Mouse (Mus musculus) hindbrain, embryonic 15.5 days (tissue): ENCODE measurements around the gene Ctc1. TPM values are rescaled to one million over a fixed set of nuclear protein-coding genes. Genes with fewer than 3 reads are reported as not detected.

ENCODE experiments used
- ATAC-seq: fragments of 200-750 bp; cut with Nextera tagmentation; 2 replicates; pipeline ENCODE4 v1.8.0; 2017; ENCODE audit warnings: low read depth, moderate number of reproducible peaks, moderate TSS enrichment; ENCODE audit not compliant: low FRiP score
- H3K27ac ChIP-seq: fragments of 300-500 bp; sonication (generic); replicated peaks from 2 replicates; pipeline ENCODE4 v1.5.1; 2015; ENCODE audit warnings: mild to moderate bottlenecking, inconsistent platforms
- H3K27me3 ChIP-seq: fragments of 300-500 bp; sonication (generic); 2 replicates; pipeline ENCODE4 v1.6.1; 2015; ENCODE audit warnings: control low read depth, inconsistent platforms
- H3K36me3 ChIP-seq: fragments of 300-500 bp; sonication (generic); 2 replicates; pipeline ENCODE4 v1.6.1; 2015; ENCODE audit warnings: control low read depth, inconsistent platforms
- H3K4me1 ChIP-seq: fragments of 300-500 bp; sonication (generic); replicated peaks from 2 replicates; pipeline ENCODE4 v1.6.1; 2015; ENCODE audit warnings: control low read depth, inconsistent platforms
- H3K4me2 ChIP-seq: fragments of 300-500 bp; sonication (generic); 2 replicates; pipeline ENCODE4 v1.6.1; 2015; ENCODE audit warnings: moderate library complexity, mild to moderate bottlenecking, inconsistent platforms
- H3K4me3 ChIP-seq: fragments of 300-500 bp; sonication (generic); 2 replicates; pipeline ENCODE4 v1.5.1; 2015; ENCODE audit warnings: mild to moderate bottlenecking, inconsistent platforms
- H3K9ac ChIP-seq: fragments of 300-500 bp; sonication (generic); 2 replicates; pipeline ENCODE4 v1.6.1; 2015; ENCODE audit warnings: inconsistent platforms
- H3K9me3 ChIP-seq: fragments of 300-500 bp; sonication (generic); 2 replicates; pipeline ENCODE4 v1.6.1; 2016; ENCODE audit warnings: control low read depth, inconsistent platforms
- WGBS: fragments of 180-500 bp; shearing (Covaris S2); methylation state at CpG from one replicate; pipeline ENCODE4 v1.1.7; 2015; 5-methylcytosine and 5-hydroxymethylcytosine counted together
- polyA plus RNA-seq: library from polyadenylated mRNA; unstranded; fragments of >200 nt; fragmentation: Nextera tagmentation; extraction: Ambion mirVana; gene quantifications from 2 replicates; pipeline ENCODE4 v1.2.1, GENCODE M21; 2015

Gene Ctc1
- polyA plus RNA-seq, 1 experiment from 2014 or later: 71.2 TPM

DNA sequence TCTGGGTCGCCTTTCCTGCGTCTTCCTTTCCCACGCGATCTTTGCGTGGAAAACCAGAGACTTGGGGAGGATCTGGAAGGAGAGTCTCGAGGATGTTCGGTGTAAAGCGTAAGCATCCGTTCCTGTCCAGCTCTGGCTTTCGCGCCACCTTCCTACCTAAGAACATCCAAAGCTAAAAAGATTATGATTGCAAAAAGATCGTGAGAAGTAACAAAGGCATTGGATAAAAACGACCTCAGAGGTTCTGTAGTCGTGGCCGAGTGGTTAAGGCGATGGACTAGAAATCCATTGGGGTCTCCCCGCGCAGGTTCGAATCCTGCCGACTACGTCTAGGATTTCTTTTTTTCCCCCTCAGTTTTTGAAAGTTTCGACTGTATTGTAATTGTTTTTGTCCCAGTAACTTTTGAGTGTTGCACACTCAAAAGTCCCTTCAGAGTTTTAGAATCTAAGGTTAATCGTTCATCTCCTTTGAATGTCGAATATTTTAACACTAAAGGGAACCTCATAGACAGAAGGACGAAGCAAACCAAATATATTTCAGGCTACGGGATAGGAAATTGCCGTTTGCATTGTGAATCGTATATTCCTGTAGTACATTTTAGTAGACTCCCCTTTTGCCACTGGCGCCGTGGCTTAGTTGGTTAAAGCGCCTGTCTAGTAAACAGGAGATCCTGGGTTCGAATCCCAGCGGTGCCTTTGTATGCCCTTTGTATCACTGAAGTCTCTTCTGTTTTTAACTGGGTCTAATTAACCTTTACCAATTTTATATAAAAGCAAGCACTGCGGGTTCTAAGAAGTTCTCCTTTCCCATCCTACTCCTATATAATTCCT lies 21.7 kb downstream of the Ctc1 start:
- peaks cover 22% of the 10 kb centered on the region for H3K36me3 ChIP-seq
- H3K4me1 ChIP-seq: peaks cover 31% of the 10 kb centered on the region
- H3K4me3 ChIP-seq: peak overlapping the region; percentile 56
- no peaks in the 10 kb centered on the region for H3K9me3 ChIP-seq
- under 1% methylated on average over 34 of the region's 34 CpGs for WGBS
- H3K4me2 ChIP-seq: peak overlapping the region; percentile 57
- ATAC-seq: peak; percentile 21; the same call in 1 of the 2 replicates
- no peaks in the 10 kb centered on the region for H3K27me3 ChIP-seq
- H3K9ac ChIP-seq: peak overlapping the region; percentile 64
- peak overlapping the region; percentile 84 for H3K27ac ChIP-seq

DNA sequence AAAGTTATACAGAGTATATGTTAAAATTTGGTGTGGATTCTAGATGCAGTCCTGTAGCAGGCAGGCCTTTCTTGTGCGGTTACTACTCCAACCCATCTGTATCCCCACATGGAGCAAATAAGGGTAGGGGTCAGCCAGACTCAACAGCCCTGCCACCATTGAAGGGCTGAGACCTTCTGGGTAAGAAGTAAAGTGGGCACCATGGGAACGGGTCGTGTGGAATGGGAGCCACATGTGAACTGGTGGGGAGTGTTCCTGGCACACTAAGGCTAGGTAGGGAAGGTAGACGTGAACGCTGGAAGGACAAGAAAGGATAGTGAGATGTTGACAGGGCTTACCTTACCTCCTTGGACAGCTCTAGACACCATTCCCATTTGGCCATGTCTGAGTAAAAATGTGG lies 22.5 kb downstream of the Ctc1 start:
- H3K27ac ChIP-seq: no peak overlapping the region
- peak overlapping the region; percentile 57 for H3K4me2 ChIP-seq
- H3K9ac ChIP-seq: no peak overlapping the region
- no peaks in the 10 kb centered on the region for H3K27me3 ChIP-seq
- H3K4me3 ChIP-seq: peak overlapping the region; percentile 56; the same call in 1 of the 2 replicates
- H3K36me3 ChIP-seq: peaks cover 17% of the 10 kb centered on the region
- no peak for ATAC-seq
- peaks cover 31% of the 10 kb centered on the region for H3K4me1 ChIP-seq
- no peaks in the 10 kb centered on the region for H3K9me3 ChIP-seq
- WGBS: 79% methylated on average over 5 of the region's 5 CpGs

DNA sequence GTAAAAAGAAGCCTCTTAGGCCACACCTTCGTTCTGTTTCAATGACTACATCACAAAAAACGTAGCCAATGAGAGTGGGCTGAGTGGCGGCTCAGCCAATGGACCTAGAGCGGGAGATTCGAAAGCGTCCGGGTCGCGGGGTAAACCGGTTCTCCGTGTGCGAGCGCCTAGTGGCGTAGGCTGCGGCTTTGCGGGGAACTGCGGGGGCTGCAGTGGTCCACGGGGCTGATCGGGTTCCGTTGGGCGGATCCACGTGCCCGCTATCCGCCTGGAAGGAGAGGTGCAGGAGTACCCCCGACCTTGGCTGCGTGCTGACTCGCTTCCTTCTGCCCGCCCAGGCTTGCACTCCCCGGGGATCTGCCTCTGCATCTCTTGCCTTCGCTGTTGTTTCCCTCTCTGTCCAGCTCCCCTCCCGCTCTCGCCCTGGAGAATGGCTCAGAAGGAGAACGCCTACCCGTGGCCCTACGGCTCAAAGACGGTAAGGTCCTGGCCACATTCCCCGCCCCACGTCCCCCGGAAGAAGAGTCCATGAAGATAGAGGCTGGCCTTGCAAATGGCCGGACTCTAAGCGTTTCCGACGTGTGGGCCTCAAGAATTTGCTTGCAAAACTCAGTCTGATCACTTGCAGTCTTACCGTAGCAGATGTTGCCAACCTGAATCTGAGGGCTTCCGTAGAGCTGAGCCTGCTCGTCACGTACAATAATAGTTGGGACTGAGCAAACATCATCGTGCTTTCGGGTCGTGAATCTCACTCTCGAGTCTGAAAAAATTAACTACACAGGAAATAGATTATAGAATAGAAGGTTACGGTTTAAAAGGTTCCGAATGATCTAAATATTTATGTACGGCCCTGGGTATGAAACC lies 30.1 kb downstream of the Ctc1 start, which contains the start of gene Aurkb:
Gene Aurkb, plus strand, starts transcription at position 117 of the 864 bp plus-strand sequence.
- 1% methylated on average over 54 of the region's 54 CpGs for WGBS
- Histone ChIP-seq H3K4me1 (peaks cover 9% of the 10 kb centered on the region), H3K4me3 (peak within 1 kb of the TSS; percentile 53)

DNA sequence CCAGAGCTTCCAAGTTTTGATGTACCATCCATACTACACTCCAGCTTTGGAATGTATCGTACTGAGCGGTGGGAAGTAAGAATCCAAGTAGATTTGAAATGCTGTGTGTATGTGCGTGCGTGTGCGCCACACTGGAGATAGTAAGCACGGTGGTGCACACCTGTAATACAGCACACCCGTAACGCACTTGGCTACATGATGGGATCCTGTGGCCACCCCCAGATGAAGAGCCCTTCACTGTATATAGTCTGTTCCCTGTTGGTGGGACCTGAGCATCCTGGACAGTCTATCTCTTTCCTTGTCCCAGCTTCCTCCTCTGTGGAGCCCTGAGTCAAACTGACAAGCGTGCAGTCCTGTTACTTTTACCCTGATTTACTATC lies 30.7 kb downstream of the Ctc1 start:
- H3K4me3 ChIP-seq: peak overlapping the region; percentile 53
- 18% methylated on average over 9 of the region's 9 CpGs for WGBS
- H3K9me3 ChIP-seq: no peaks in the 10 kb centered on the region
- H3K4me1 ChIP-seq: peaks cover 9% of the 10 kb centered on the region
- peak overlapping the region; percentile 91 for H3K4me2 ChIP-seq
- H3K27ac ChIP-seq: no peak overlapping the region
- no peaks in the 10 kb centered on the region for H3K36me3 ChIP-seq
- 0 out of 2 replicates have a peak overlapping the region, but pooled peaks have one; percentile 32 for H3K9ac ChIP-seq
- ATAC-seq: no peak
- H3K27me3 ChIP-seq: no peaks in the 10 kb centered on the region

More for the DNA sequence above, 30.1 kb downstream of the Ctc1 start, which contains the start of gene Aurkb:
- no peaks in the 10 kb centered on the region for H3K27me3 ChIP-seq
- no peaks in the 10 kb centered on the region for H3K9me3 ChIP-seq
- no peaks in the 10 kb centered on the region for H3K36me3 ChIP-seq
- H3K4me2 ChIP-seq: peak within 1 kb of the TSS; percentile 91
- ATAC-seq: peak; percentile 68
- 0 out of 2 replicates have a peak within 1 kb of the TSS, but pooled peaks have one; percentile 16 for H3K27ac ChIP-seq
- H3K9ac ChIP-seq: peak within 1 kb of the TSS; percentile 32; the same call in 1 of the 2 replicates

DNA sequence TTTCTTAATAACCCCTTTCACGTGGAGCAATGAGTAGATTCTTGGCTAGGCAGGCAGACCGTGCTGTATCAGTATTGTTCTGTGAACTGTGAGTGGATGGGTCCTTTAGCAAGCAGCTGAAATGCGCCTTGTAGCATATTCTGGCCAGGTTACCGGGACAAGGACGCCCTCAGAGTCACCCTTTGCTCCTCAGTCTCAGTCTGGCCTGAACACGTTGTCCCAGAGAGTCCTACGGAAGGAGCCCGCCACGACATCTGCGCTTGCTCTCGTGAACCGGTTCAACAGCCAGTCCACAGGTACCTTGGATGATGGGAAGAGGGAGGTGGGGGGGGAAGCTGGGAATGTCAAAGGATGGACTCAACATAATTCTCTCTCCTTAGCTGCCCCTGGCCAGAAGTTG lies 31.9 kb downstream of the Ctc1 start:
- Histone ChIP-seq H3K27me3 (no peaks in the 10 kb centered on the region), H3K4me2 (peak overlapping the region; percentile 4; the same call in 1 of the 2 replicates), H3K9me3 (no peaks in the 10 kb centered on the region), H3K36me3 (no peaks in the 10 kb centered on the region), H3K27ac (no peak overlapping the region), H3K9ac (no peak overlapping the region), H3K4me3 (no peak overlapping the region), H3K4me1 (peaks cover 9% of the 10 kb centered on the region)
- 87% methylated on average over 12 of the region's 12 CpGs for WGBS
- no peak for ATAC-seq

DNA sequence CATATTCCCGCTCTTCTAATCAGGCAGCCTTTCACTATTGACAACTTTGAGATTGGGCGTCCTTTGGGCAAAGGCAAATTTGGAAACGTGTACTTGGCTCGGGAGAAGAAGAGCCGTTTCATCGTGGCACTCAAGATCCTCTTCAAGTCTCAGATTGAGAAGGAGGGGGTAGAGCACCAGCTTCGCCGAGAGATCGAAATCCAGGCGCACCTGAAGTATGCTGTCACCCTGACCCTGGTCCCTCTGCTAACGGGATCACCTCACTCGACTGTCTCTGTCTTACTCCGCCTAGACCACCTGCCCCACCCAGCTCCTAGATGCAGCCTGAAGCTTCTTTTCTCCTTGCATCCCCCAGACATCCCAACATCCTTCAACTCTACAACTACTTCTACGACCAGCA lies 32.4 kb downstream of the Ctc1 start:
- peaks cover 9% of the 10 kb centered on the region for H3K4me1 ChIP-seq
- H3K4me2 ChIP-seq: no peak overlapping the region
- ATAC-seq: no peak
- no peak overlapping the region for H3K9ac ChIP-seq
- H3K4me3 ChIP-seq: no peak overlapping the region
- no peaks in the 10 kb centered on the region for H3K27me3 ChIP-seq
- H3K27ac ChIP-seq: no peak overlapping the region
- no peaks in the 10 kb centered on the region for H3K9me3 ChIP-seq
- no peaks in the 10 kb centered on the region for H3K36me3 ChIP-seq
- 95% methylated on average over 14 of the region's 14 CpGs for WGBS

DNA sequence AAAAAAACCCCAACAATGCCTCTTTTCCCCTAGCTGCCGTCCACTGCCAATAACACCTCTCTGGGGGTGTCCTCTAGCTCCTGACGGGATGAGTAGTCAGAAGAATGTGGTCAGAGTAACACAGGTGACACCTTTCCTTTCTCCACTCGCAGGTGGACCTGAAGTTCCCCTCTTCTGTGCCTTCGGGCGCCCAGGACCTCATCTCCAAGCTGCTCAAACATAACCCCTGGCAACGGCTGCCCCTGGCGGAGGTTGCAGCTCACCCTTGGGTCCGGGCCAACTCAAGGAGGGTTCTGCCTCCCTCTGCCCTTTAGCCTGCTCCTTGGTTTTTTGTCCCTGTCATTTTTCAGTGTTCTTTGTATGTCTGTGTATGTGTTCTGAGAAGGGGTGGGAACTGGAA lies 35.0 kb downstream of the Ctc1 start:
- no peak overlapping the region for H3K27ac ChIP-seq
- no peak overlapping the region for H3K9ac ChIP-seq
- no peaks in the 10 kb centered on the region for H3K27me3 ChIP-seq
- H3K36me3 ChIP-seq: no peaks in the 10 kb centered on the region
- H3K4me3 ChIP-seq: no peak overlapping the region
- no peak overlapping the region for H3K4me2 ChIP-seq
- no peaks in the 10 kb centered on the region for H3K9me3 ChIP-seq
- peaks cover 8% of the 10 kb centered on the region for H3K4me1 ChIP-seq
- no peak for ATAC-seq
- WGBS: 84% methylated on average over 8 of the region's 8 CpGs

DNA sequence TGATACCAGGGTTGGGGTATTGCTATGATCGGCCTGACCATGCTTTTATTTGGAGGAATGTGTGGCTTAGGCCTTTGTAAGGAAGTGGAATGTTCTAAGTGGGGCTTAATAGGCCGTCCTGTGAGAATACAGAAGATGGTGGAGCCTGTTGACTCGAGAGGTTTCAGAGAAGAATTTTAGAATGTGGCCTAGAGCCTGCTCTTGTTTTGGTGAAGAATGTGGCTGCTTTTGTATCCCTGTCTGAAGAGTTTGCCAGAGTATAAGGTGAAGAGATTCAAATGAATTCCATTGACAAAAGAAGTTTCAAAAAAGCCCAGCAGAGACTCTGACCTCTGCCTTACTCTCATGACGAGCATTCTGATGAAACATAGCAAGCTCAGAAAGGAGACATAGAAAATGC lies 36.1 kb downstream of the Ctc1 start:
- 63% methylated on average over 4 of the region's 4 CpGs for WGBS
- no peaks in the 10 kb centered on the region for H3K27me3 ChIP-seq
- ATAC-seq: no peak
- no peak overlapping the region for H3K4me3 ChIP-seq
- H3K4me1 ChIP-seq: no peaks in the 10 kb centered on the region
- H3K9me3 ChIP-seq: no peaks in the 10 kb centered on the region
- H3K9ac ChIP-seq: no peak overlapping the region
- no peak overlapping the region for H3K27ac ChIP-seq
- H3K4me2 ChIP-seq: no peak overlapping the region
- H3K36me3 ChIP-seq: no peaks in the 10 kb centered on the region

DNA sequence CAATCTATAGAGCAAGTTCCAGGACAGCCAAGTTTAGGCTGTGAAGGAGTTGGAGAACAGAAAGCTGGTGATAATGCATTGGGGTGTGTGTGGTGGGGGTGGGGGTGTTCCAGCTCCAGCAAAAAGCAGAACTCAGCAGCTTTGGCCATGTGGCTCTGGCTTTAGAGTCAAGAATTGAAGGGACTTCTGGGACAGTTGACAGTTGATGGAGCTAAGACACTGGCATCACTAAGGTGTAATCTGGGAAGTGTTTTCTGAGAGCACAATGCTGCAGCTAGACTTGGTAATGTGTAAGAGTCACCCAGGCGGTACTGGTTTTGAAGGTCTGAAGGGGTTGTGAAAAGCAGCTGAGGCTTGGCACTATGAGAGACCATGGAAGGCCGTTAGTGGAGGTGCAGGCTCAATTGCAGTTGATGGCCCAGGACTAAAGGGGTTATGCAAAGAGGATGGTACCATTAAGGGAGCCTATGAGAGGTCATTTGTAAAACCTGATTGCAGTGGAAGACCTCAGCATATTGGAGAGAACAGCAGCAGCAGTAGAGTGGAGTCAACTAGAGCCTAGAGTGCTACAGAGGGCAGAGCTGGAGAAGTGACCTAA lies 37.2 kb downstream of the Ctc1 start:
- Histone ChIP-seq H3K9ac (no peak overlapping the region), H3K36me3 (no peaks in the 10 kb centered on the region), H3K9me3 (no peaks in the 10 kb centered on the region), H3K27me3 (no peaks in the 10 kb centered on the region), H3K4me3 (no peak overlapping the region), H3K4me2 (no peak overlapping the region), H3K27ac (no peak overlapping the region), H3K4me1 (peaks cover 2% of the 10 kb centered on the region)
- WGBS: 93% methylated on average over 2 of the region's 2 CpGs
- no peak for ATAC-seq

DNA sequence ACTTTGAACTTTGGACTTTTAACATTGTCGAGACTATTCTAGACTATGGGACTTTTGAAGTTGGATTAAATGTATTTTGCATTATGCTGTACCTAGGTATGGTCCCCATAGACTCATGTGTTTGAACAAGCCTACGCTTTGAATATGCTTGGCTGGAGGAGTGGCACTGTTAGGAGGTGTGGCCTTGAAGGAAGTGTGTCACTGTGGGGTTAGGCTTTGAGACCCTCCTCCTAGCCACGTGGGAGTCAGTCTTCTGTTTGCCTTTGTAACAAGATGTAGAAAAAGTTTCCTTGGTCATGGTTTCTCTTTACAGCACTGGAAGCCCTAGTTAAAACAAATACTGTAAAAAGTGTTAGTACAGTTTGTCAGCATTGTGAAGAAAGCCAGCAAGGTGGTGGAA lies 38.1 kb downstream of the Ctc1 start:
- Histone ChIP-seq H3K27ac (no peak overlapping the region), H3K36me3 (no peaks in the 10 kb centered on the region), H3K27me3 (no peaks in the 10 kb centered on the region), H3K9ac (no peak overlapping the region), H3K4me3 (no peak overlapping the region), H3K4me2 (no peak overlapping the region), H3K9me3 (no peaks in the 10 kb centered on the region), H3K4me1 (peaks cover 11% of the 10 kb centered on the region)
- no peak for ATAC-seq
- WGBS: 77% methylated on average over 3 of the region's 3 CpGs

DNA sequence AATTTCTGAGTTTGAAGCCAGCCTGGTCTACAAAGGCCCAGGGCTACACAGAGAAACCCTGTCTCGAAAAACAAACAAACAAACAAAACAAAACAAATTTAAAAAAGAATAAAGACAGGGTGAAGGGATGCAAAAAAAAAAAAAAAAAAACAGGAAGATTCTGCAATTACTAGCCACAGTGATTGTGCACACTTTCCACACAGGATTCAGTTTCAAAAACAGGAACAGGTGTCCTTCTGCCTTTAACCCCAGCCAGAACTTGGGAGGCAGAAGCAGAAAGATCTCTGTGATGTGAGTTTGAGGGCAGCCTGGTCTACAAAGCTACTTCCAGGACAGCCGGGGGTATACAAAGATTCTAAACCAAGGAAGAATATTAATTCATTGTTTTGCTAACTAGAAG lies 42.6 kb downstream of the Ctc1 start:
- ATAC-seq: no peak
- 64% methylated on average over 2 of the region's 2 CpGs for WGBS
- H3K4me2 ChIP-seq: peak overlapping the region; percentile 68
- peak overlapping the region; percentile 95 for H3K27ac ChIP-seq
- peak overlapping the region; percentile 57 for H3K9ac ChIP-seq
- no peaks in the 10 kb centered on the region for H3K9me3 ChIP-seq
- peaks cover 32% of the 10 kb centered on the region for H3K4me1 ChIP-seq
- H3K27me3 ChIP-seq: no peaks in the 10 kb centered on the region
- peak overlapping the region; percentile 79 for H3K4me3 ChIP-seq
- no peaks in the 10 kb centered on the region for H3K36me3 ChIP-seq
